Mouse (Mus musculus) cerebellum, postnatal 14 days (tissue): ENCODE results near the gene Nus1.
A peak's percentile ranks its signal among the peaks of the same experiment; 100 is the strongest.

Experiments used
- DNase-seq, 2 experiments: peaks; one replicate each; pipeline ENCODE4 v3.0.0; 2021; ENCODE audit warnings: mixed read lengths in 2 of 2

Gene Nus1

GRCm38 (mm10) chr10:52417299-52417997 is at the start of gene Nus1:
Gene Nus1, plus strand, starts transcription at chr10:52417547.
- peak; percentile 99 for DNase-seq

- DNase-seq, result peak in 1 of 2 experiments; percentile 37
Measured at GRCm38 (mm10) chr10:52368376-52368775, 49.0 kb upstream of the Nus1 start.

- no peak for DNase-seq
Measured at GRCm38 (mm10) chr10:52373834-52374233, 43.5 kb upstream of the Nus1 start.

GRCm38 (mm10) chr10:52374651-52375050 is 42.7 kb upstream of the Nus1 start:
- no peak for DNase-seq

GRCm38 (mm10) chr10:52376422-52376821 is 40.9 kb upstream of the Nus1 start:
- no peak for DNase-seq

GRCm38 (mm10) chr10:52377813-52378212 is 39.5 kb upstream of the Nus1 start:
- DNase-seq, result no peak

GRCm38 (mm10) chr10:52381321-52381801 is 36.0 kb upstream of the Nus1 start:
- peak in 1 of 2 experiments; percentile 57 for DNase-seq

GRCm38 (mm10) chr10:52381845-52382591 is 35.3 kb upstream of the Nus1 start, which contains the start of gene Gopc:
Gene Gopc, minus strand, starts transcription at chr10:52382124.
- DNase-seq, result peak; percentile 99

GRCm38 (mm10) chr10:52383022-52383421 is 34.3 kb upstream of the Nus1 start:
- DNase-seq, result no peak

- no peak for DNase-seq
Measured at GRCm38 (mm10) chr10:52383522-52383921, 33.8 kb upstream of the Nus1 start.

- peak; percentile 75 to 76 for DNase-seq
Measured at GRCm38 (mm10) chr10:52384823-52385610, 32.3 kb upstream of the Nus1 start.

- DNase-seq, result no peak
Measured at GRCm38 (mm10) chr10:52387192-52387591, 30.2 kb upstream of the Nus1 start.

GRCm38 (mm10) chr10:52388922-52389430 is 28.4 kb upstream of the Nus1 start, which contains the start of gene Nepn:
Gene Nepn, plus strand, starts transcription at chr10:52388972.
- DNase-seq, result no peak

- DNase-seq, result no peak
Measured at GRCm38 (mm10) chr10:52389438-52389837, 27.9 kb upstream of the Nus1 start.

- DNase-seq, result no peak
Measured at GRCm38 (mm10) chr10:52391208-52391607, 26.1 kb upstream of the Nus1 start.

GRCm38 (mm10) chr10:52396647-52397046 is 20.7 kb upstream of the Nus1 start:
- no peak for DNase-seq

GRCm38 (mm10) chr10:52398715-52399114 is 18.6 kb upstream of the Nus1 start:
- DNase-seq, result no peak

GRCm38 (mm10) chr10:52399722-52400121 is 17.6 kb upstream of the Nus1 start:
- DNase-seq, result no peak

- no peak for DNase-seq
Measured at GRCm38 (mm10) chr10:52405160-52405559, 12.2 kb upstream of the Nus1 start.

GRCm38 (mm10) chr10:52407526-52407925 is 9.8 kb upstream of the Nus1 start:
- no peak for DNase-seq

GRCm38 (mm10) chr10:52415020-52415419 is 2.3 kb upstream of the Nus1 start:
- no peak for DNase-seq

- no peak for DNase-seq
Measured at GRCm38 (mm10) chr10:52416458-52416857, 889 bp upstream of the Nus1 start.
